Mouse (Mus musculus) urinary bladder, postnatal 4 days (tissue): ENCODE data around the gene Tle6.

Source experiments
- DNase-seq, 2 experiments: peaks; one replicate each; pipeline ENCODE4 v3.0.0; 2021 to 2022; ENCODE audit warnings: low spot score in 2 of 2

Tle6 gene

DNA sequence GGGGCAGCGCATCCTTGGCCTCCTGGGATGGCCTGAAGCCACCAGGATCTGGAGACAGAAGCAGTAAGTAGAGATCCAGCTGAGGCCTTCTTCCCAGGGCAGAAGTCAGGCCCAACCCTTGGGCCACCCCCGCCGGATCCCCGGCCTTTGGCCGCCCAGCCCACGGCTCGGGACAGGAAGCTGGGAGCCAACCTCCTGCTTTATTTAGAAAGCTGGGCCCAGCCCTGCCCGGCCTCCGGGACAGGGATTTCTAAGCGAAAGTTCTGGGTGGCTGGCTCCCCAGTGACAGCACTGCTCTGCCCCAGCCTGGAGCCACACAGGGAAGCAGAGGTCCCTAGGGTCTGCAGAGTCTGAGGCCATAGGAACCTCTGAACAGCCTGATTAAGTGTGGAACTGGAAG is 59.1 kb downstream of the Tle6 start:
- no peak for DNase-seq

DNA sequence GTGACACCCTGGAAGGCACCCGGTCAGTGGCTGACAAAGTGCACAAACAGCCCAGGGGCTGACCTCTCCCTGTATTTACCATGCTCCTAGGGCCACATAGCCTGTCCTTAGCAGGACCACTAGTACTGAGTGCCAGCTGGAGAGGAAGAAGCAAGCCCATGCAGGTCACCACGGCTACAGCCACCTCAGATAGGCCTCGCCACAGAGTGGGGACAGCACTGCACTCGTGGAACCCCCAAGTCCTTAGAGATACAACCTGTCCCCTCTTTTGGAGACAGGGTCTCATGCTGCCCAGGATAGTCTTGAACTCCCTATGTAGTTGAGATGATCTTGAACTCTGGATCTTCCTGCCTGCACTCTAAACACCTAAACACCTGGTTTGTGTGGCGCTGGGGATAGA is 59.5 kb downstream of the Tle6 start:
- no peak for DNase-seq
